Mouse (Mus musculus): ENCODE measurements around the gene Slc25a35.
"Not testable (repeated sequence)": the region's sequence is repeated elsewhere in the genome, so short reads cannot be mapped to it uniquely, and the experiment has no call there.

Gene Slc25a35

DNA sequence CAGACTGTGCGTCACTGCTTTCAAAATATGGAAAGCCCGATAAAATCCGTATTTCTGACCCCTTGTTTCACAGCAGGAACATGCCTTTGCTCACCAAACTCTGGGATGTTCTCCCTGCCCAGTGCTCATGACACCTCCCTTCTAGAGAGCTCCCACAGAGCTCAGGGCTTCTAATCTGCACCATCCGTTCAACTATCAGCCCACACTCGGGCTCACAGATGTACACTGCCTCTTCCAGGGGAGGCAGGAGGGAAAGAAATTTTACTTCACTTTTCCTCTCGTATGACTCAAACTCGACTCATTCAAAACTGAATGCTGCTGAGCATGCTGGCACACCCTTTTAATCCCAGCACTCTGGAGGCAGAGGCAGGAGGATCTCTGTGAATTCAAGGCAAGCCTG is 37.3 kb downstream of the Slc25a35 start:
- no peak for DNase-seq (ENCODE audit: low read depth, low spot score)

DNA sequence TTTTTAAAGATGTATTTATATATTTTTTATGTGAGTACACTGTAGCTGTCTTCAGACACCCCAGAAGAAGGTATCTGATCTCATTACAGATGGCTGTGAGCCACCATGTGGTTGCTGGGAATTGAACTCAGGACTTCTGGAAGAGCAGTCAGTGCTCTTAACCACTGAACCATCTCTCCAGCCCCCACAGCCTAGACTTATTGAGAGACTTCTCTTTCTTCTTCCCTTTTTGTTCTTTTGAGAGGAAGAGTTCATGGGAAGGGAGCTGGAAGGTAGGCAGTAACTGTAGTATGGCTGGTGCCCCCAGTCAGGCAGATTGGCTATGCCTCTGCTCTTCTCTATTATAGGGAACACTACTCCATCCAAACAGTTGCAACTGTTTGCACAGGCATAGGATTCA is 38.6 kb downstream of the Slc25a35 start:
- DNase-seq (ENCODE audit: low read depth, low spot score): not testable (repeated sequence)

DNA sequence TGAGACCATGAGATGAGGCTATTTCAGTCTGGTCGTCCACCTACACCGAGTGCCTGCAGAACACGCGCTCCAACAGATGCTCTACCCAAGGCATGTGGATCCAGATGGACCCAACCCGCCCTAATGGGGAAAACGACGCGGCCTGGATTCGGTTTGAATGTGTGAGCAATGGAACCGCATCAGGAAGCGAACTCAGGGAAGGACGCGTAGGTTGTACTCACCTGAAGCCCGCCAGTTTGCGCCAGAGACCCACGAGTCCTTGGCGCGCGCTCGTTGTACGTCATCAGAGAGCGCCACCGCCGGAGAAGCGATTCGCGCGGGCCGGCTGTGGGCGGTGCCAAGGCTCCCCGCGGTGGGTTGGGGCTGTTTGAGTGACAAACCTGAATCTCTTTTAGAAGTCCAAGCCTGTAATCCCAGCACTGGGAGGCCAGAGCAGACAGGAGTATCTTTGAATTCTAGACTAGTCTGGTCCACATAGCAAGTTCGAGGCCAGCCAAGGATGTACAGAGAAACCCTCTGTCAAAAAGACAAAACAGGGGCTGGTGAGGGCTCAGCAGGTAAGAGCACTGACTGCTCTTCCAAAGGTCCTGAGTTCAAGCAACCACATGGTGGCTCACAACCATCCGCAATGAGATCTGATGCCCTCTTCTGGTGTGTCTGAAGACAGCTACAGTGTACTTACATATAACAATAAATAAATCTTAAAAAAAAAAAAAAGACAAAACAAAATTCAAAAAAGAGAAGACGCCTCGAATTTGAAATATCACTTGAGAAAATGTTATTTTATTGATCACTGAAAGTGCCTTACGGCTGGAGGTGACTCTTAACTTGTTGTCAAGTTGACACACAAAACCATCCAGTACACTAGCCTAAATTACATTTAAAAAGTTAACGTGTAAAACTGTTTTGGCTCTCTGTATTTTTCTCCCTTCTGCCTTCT is 40.5 kb downstream of the Slc25a35 start, which contains the start of gene Pfas:
Gene Pfas (minus strand): TSS at position 279 of the 940 bp plus-strand sequence.
- DNase-seq (ENCODE audit: low read depth, low spot score): peak; percentile 92

DNA sequence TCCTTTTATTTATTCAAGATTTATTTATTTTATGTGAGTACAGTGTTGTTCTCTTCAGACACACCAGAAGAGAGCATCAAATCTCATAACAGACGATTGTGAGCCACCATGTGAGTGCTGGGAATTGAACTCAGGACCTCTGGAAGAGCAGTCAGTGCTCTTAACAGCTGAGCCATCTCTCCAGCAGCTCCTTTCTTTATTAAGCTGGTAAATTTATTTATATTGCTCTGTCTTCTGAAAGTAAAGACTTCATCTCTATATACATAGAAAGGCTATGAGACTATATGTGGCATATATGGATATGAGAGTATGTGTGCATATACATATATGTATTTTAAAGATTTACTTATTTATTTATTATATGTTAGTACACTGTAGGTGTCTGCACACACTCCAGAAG is 41.6 kb downstream of the Slc25a35 start:
- no peak for DNase-seq (ENCODE audit: low read depth, low spot score)

DNA sequence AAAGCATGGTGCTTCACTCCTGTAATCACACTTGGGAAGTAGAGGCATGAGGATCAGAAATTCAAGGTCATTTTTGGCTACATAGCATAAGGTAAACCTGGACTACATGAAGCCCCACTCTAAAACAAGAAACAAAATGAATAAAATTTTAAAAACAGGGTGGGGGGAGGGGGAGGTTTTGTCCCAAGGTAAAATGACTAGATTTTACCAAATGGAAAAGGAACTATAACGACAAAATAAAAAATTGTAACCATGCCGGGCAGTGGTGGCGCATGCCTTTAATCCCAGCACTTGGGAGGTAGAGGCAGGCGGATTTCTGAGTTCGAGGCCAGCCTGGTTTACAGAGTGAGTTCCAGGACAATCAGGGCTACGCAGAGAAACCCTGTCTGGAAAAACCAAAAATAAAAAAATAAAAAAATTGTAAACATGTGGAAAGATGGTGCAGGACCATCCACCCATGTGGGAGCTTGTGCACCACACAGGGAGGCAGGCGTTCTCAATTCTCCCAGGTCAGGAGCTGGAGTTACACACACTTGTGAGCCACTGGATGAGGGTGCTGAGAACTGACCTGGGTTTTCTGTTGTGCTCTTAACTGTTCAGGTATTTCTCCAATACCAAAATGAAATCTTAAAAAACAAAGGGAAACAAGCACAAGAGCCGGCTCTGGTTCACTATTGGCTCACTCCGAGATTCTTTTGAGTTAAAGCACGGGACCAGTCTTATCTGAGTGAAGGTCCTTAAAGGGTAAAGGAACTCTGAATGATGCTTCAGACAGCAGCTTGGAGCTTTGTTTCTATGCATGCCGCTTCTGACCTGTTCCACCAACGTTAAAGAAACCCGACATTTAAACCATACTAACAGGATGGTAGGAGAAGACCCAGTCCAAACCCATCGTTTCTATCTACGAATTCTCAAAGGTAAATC is 42.7 kb downstream of the Slc25a35 start:
- DNase-seq (ENCODE audit: low read depth, low spot score): no peak

DNA sequence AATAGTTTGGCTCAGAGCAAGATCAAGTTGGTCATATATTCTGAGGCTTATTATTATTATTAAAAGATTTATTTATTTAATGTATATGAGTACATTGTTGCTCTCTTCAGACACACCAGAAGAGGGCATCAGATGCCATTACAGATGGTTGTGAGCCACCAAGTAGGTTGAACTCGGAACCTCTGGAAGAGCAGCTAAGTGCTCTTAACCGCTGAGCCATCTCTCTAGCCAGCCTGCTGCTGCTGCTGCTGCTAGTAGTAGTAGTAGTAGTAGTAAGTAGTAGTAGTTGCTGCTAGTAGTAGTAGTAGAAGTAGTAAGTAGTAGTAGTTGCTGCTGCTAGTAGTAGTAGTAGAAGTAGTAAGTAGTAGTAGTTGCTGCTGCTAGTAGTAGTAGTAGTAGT is 43.5 kb downstream of the Slc25a35 start:
- DNase-seq (ENCODE audit: low read depth, low spot score): not testable (repeated sequence)

DNA sequence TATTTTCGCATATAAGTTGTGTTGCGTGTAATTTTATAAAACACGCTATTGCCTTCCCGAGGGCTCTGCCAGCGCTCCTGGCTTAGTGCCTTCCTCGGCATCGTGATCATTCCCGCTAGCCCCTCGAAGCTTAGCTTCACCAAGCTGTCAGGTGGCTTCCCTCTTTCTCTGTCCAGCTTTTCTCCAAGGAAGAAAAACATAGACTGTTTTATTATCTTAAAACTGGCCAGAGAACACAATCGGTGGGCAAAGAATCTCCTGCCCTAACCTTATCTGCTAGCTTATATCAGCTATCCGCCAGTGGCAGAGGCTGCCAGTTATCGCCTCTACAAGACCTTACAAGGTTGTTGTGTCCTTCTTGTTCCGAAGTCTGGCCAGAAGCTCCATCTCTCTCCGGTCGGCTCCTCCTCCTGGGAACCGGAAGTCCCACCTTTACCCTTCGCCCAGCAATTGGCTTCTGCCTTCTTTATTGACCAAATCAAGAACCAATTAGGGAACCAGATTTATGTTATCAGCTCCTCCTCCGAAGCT is 44.2 kb downstream of the Slc25a35 start:
- DNase-seq (ENCODE audit: low read depth, low spot score): peak; percentile 81

DNA sequence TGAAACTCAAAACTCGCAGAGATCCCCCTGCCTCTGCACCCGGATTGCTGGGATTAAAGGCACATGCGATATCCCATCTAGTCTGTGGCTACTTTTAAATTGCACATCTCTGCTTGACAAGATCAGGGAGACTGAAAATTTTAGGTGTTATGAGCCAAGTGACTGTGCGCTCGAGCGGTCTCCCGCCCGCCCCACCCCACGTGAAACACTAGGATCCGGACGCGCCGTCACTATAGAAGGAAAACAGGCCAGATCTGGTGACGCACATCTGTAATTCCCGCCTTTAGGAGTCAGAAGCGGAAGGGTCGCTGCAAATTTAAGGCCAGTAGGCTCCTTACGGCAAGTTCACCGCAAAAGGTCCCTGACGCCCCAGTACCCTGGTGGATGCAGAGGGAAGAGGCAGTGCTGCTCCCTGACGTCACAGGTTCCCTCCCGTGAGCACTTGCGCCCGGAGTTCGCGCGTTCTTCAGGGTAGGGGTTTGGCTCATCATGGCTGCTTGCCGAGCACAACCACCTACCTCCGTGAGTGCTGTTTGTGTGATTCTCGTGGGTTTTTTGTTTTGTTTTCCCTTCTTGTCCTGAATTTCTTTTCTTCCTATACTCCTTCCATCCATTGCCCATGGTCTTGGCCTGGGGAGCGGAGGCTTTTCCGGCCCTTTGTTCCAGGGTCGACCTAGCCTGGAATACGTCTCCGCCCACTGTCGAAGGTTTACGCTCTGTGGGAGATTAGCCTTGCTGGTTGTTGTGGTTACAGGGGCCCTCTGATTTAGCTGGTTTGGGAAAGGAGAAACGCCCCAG is 47.9 kb downstream of the Slc25a35 start, which contains the start of gene Ctc1:
Gene Ctc1 (plus strand): TSS at position 268 of the 798 bp plus-strand sequence.
- peak; percentile 78 for DNase-seq (ENCODE audit: low read depth, low spot score)

DNA sequence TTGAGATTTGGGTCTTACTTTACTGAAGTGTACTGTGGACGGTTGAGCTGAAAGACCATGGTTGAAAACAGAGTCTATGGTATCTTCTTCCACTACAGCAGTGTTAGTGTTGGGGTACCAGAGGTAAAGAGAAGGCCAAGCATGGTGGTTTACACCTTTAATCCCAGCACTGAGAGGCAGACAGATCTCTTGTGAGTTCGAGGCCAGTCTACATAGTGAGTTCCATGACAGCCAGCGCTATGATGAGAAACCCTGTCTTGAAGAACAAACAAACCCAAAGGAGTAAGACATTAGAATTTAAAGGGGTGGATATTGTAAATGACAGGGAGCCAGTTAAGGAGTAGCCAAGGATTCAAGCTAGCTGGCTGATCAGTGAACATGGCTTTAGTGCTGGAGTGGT is 48.8 kb downstream of the Slc25a35 start:
- no peak for DNase-seq (ENCODE audit: low read depth, low spot score)

DNA sequence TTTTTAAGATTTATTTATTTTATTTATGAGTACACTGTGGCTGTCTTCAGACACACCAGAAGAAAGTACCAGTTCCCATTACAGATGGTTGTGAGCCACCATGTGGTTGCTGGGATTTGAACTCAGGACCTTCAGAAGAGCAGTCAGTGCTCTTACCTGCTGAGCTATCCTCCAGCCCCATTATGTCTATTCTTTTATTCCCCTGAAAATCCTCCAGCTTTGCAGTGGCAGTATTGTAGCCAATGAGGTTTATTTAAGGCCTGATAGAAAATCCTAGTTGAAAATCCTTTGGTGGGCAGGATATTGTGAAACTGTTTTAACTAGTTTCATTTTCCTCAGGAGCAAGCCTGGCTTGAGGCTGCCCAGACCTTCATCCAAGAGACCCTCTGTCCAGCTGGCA is 52.8 kb downstream of the Slc25a35 start:
- DNase-seq (ENCODE audit: low read depth, low spot score): no peak

All from retina, postnatal 7 days (tissue).